Mouse (Mus musculus) forebrain, embryonic 15.5 days (tissue): ENCODE data around the gene Prpf6. TPM values are rescaled to one million over a fixed set of nuclear protein-coding genes. Genes with fewer than 3 reads are reported as not detected.

Experiments
- ATAC-seq: fragments of 200-750 bp; cut with Nextera tagmentation; replicated peaks from 2 replicates; pipeline ENCODE4 v1.8.0; 2017; ENCODE audit warnings: mild to moderate bottlenecking, moderate TSS enrichment, moderate library complexity
- H3K27ac ChIP-seq: fragments of 300-500 bp; sonication (generic); replicated peaks from 2 replicates; pipeline ENCODE4 v1.5.1; 2015; ENCODE audit warnings: mild to moderate bottlenecking, inconsistent platforms
- H3K27me3 ChIP-seq: fragments of 300-500 bp; sonication (generic); 2 replicates; pipeline ENCODE4 v1.6.1; 2015; ENCODE audit warnings: inconsistent platforms
- H3K36me3 ChIP-seq: fragments of 300-500 bp; sonication (generic); 2 replicates; pipeline ENCODE4 v1.6.1; 2015; ENCODE audit warnings: mild to moderate bottlenecking, inconsistent platforms
- H3K4me1 ChIP-seq: fragments of 300-500 bp; sonication (generic); 2 replicates; pipeline ENCODE4 v1.6.1; 2015; ENCODE audit warnings: inconsistent platforms
- H3K4me2 ChIP-seq: fragments of 300-500 bp; sonication (generic); replicated peaks from 2 replicates; pipeline ENCODE4 v1.6.1; 2015; ENCODE audit warnings: mild to moderate bottlenecking, inconsistent platforms
- H3K4me3 ChIP-seq: fragments of 300-500 bp; sonication (generic); 2 replicates; pipeline ENCODE4 v1.5.1; 2015; ENCODE audit warnings: mild to moderate bottlenecking, inconsistent platforms
- H3K9ac ChIP-seq: fragments of 300-500 bp; sonication (generic); replicated peaks from 2 replicates; pipeline ENCODE4 v1.6.1; 2015; ENCODE audit warnings: mild to moderate bottlenecking, inconsistent platforms
- H3K9me3 ChIP-seq: fragments of 300-500 bp; sonication (generic); 2 replicates; pipeline ENCODE4 v1.6.1; 2016; ENCODE audit warnings: inconsistent platforms
- WGBS: fragments of 180-500 bp; shearing (Covaris S2); methylation state at CpG from one replicate; pipeline ENCODE4 v1.1.7; 2015; ENCODE audit warnings: mixed read lengths; 5-methylcytosine and 5-hydroxymethylcytosine counted together
- polyA plus RNA-seq: library from polyadenylated mRNA; unstranded; fragments of >200 nt; fragmentation: Nextera tagmentation; extraction: Ambion mirVana; gene quantifications from 2 replicates; pipeline ENCODE4 v1.2.1, GENCODE M21; 2015

Gene Prpf6
- polyA plus RNA-seq, 1 experiment from 2014 or later, result 72.1 TPM

GRCm38 (mm10) chr2:181581402-181582120 is 10.1 kb upstream of the Prpf6 start:
- peak; percentile 85 for ATAC-seq
- peak overlapping the region; percentile 82 for H3K9ac ChIP-seq
- no peaks in the 10 kb centered on the region for H3K9me3 ChIP-seq
- H3K27ac ChIP-seq, result peak overlapping the region; percentile 91
- peaks cover 35% of the 10 kb centered on the region for H3K36me3 ChIP-seq
- WGBS, result under 1% methylated on average over 49 of the region's 49 CpGs
- peak overlapping the region; percentile 73 for H3K4me3 ChIP-seq
- no peaks in the 10 kb centered on the region for H3K27me3 ChIP-seq
- H3K4me1 ChIP-seq, result peaks cover 32% of the 10 kb centered on the region
- peak overlapping the region; percentile 84 for H3K4me2 ChIP-seq

- H3K9ac ChIP-seq, result no peak overlapping the region
Observed at GRCm38 (mm10) chr2:181582358-181582757, 9.3 kb upstream of the Prpf6 start.

GRCm38 (mm10) chr2:181582939-181583338 is 8.7 kb upstream of the Prpf6 start:
- Histone ChIP-seq H3K9me3 (no peaks in the 10 kb centered on the region), H3K36me3 (peaks cover 48% of the 10 kb centered on the region), H3K4me1 (peaks cover 25% of the 10 kb centered on the region), H3K27me3 (no peaks in the 10 kb centered on the region), H3K4me2 (no peak overlapping the region), H3K4me3 (no peak overlapping the region), H3K9ac (no peak overlapping the region), H3K27ac (no peak overlapping the region)
- WGBS, result 85% methylated on average over 1 of the region's 1 CpGs
- ATAC-seq, result no peak

More at GRCm38 (mm10) chr2:181582358-181582757, 9.3 kb upstream of the Prpf6 start:
- ATAC-seq, result peak; percentile 7; the same call in 1 of the 2 replicates
- no peaks in the 10 kb centered on the region for H3K9me3 ChIP-seq
- peaks cover 30% of the 10 kb centered on the region for H3K4me1 ChIP-seq
- H3K27ac ChIP-seq, result peak overlapping the region; percentile 91
- 81% methylated on average over 2 of the region's 2 CpGs for WGBS
- H3K27me3 ChIP-seq, result no peaks in the 10 kb centered on the region
- peaks cover 43% of the 10 kb centered on the region for H3K36me3 ChIP-seq
- no peak overlapping the region for H3K4me2 ChIP-seq
- no peak overlapping the region for H3K4me3 ChIP-seq

- no peak overlapping the region for H3K4me2 ChIP-seq
- peaks cover 54% of the 10 kb centered on the region for H3K36me3 ChIP-seq
Observed at GRCm38 (mm10) chr2:181583460-181584257, 8.0 kb upstream of the Prpf6 start.

GRCm38 (mm10) chr2:181584411-181584942 is 7.2 kb upstream of the Prpf6 start, which contains the start of gene Uckl1:
TSS of gene Uckl1 (minus strand) at chr2:181584892.
- Histone ChIP-seq H3K9me3 (no peaks in the 10 kb centered on the region), H3K36me3 (peaks cover 61% of the 10 kb centered on the region), H3K4me3 (no peak within 1 kb of the TSS), H3K27me3 (no peaks in the 10 kb centered on the region), H3K9ac (no peak within 1 kb of the TSS), H3K4me2 (no peak within 1 kb of the TSS), H3K4me1 (peaks cover 20% of the 10 kb centered on the region), H3K27ac (no peak within 1 kb of the TSS)
- ATAC-seq, result no peak
- 91% methylated on average over 4 of the region's 4 CpGs for WGBS

More at GRCm38 (mm10) chr2:181583460-181584257, 8.0 kb upstream of the Prpf6 start:
- ATAC-seq, result no peak
- Histone ChIP-seq H3K27me3 (no peaks in the 10 kb centered on the region), H3K4me3 (no peak overlapping the region), H3K9me3 (no peaks in the 10 kb centered on the region), H3K4me1 (peaks cover 20% of the 10 kb centered on the region), H3K9ac (no peak overlapping the region), H3K27ac (no peak overlapping the region)
- 92% methylated on average over 3 of the region's 3 CpGs for WGBS

GRCm38 (mm10) chr2:181585506-181585905 is 6.2 kb upstream of the Prpf6 start:
- WGBS, result 90% methylated on average over 5 of the region's 5 CpGs
- Histone ChIP-seq H3K4me3 (no peak overlapping the region), H3K4me2 (no peak overlapping the region), H3K36me3 (peaks cover 72% of the 10 kb centered on the region), H3K27me3 (no peaks in the 10 kb centered on the region), H3K9me3 (no peaks in the 10 kb centered on the region), H3K4me1 (peaks cover 16% of the 10 kb centered on the region), H3K9ac (no peak overlapping the region), H3K27ac (no peak overlapping the region)
- ATAC-seq, result no peak

GRCm38 (mm10) chr2:181586124-181586523 is 5.5 kb upstream of the Prpf6 start:
- Histone ChIP-seq H3K4me1 (peaks cover 18% of the 10 kb centered on the region), H3K27ac (no peak overlapping the region), H3K4me2 (no peak overlapping the region), H3K36me3 (peaks cover 72% of the 10 kb centered on the region), H3K4me3 (no peak overlapping the region), H3K9ac (no peak overlapping the region), H3K9me3 (no peaks in the 10 kb centered on the region), H3K27me3 (no peaks in the 10 kb centered on the region)
- 98% methylated on average over 3 of the region's 3 CpGs for WGBS
- no peak for ATAC-seq

- ATAC-seq, result no peak
Observed at GRCm38 (mm10) chr2:181587796-181588195, 3.9 kb upstream of the Prpf6 start.

GRCm38 (mm10) chr2:181588229-181588780 is 3.4 kb upstream of the Prpf6 start:
- H3K36me3 ChIP-seq, result peaks cover 68% of the 10 kb centered on the region
- no peaks in the 10 kb centered on the region for H3K9me3 ChIP-seq
- ATAC-seq, result no peak
- H3K9ac ChIP-seq, result no peak overlapping the region
- WGBS, result 93% methylated on average over 11 of the region's 11 CpGs
- H3K4me1 ChIP-seq, result peaks cover 24% of the 10 kb centered on the region
- no peaks in the 10 kb centered on the region for H3K27me3 ChIP-seq
- no peak overlapping the region for H3K4me2 ChIP-seq
- H3K4me3 ChIP-seq, result no peak overlapping the region
- H3K27ac ChIP-seq, result no peak overlapping the region

More at GRCm38 (mm10) chr2:181587796-181588195, 3.9 kb upstream of the Prpf6 start:
- no peaks in the 10 kb centered on the region for H3K27me3 ChIP-seq
- no peak overlapping the region for H3K9ac ChIP-seq
- no peak overlapping the region for H3K27ac ChIP-seq
- peaks cover 72% of the 10 kb centered on the region for H3K36me3 ChIP-seq
- no peak overlapping the region for H3K4me2 ChIP-seq
- no peak overlapping the region for H3K4me3 ChIP-seq
- no peaks in the 10 kb centered on the region for H3K9me3 ChIP-seq
- WGBS, result 82% methylated on average over 6 of the region's 6 CpGs
- peaks cover 19% of the 10 kb centered on the region for H3K4me1 ChIP-seq

- no peaks in the 10 kb centered on the region for H3K9me3 ChIP-seq
- no peak for ATAC-seq
- H3K4me2 ChIP-seq, result no peak overlapping the region
- H3K27ac ChIP-seq, result no peak overlapping the region
- no peaks in the 10 kb centered on the region for H3K27me3 ChIP-seq
- peaks cover 25% of the 10 kb centered on the region for H3K4me1 ChIP-seq
- H3K36me3 ChIP-seq, result peaks cover 61% of the 10 kb centered on the region
- H3K9ac ChIP-seq, result no peak overlapping the region
- H3K4me3 ChIP-seq, result no peak overlapping the region
- 93% methylated on average over 10 of the region's 10 CpGs for WGBS
Observed at GRCm38 (mm10) chr2:181589011-181589731, 2.5 kb upstream of the Prpf6 start.

GRCm38 (mm10) chr2:181589732-181590105 is 1.9 kb upstream of the Prpf6 start:
- 94% methylated on average over 9 of the region's 9 CpGs for WGBS
- peaks cover 55% of the 10 kb centered on the region for H3K36me3 ChIP-seq
- ATAC-seq, result no peak
- no peak overlapping the region for H3K27ac ChIP-seq
- H3K4me2 ChIP-seq, result no peak overlapping the region
- H3K4me3 ChIP-seq, result no peak overlapping the region
- H3K27me3 ChIP-seq, result no peaks in the 10 kb centered on the region
- H3K9me3 ChIP-seq, result no peaks in the 10 kb centered on the region
- H3K4me1 ChIP-seq, result peaks cover 25% of the 10 kb centered on the region
- no peak overlapping the region for H3K9ac ChIP-seq
